Mouse (Mus musculus) T-helper 1 cell (primary cell): ENCODE results near the gene Foxf1.

Experiments used
- in situ Hi-C: fragments of 300-600 bp; cut with MboI, MseI; formaldehyde crosslinking; loops from one replicate; pipeline ENCODE4 v1.15.1; 2025; ENCODE audit warnings: high pct_unique_total_duplicates

The Foxf1 gene

GRCm38 (mm10) chr8:121128531-121129264 lies 44.5 kb downstream of the Foxf1 start:
- in situ Hi-C loops = no loop called here

GRCm38 (mm10) chr8:121129265-121129940 lies 45.2 kb downstream of the Foxf1 start:
- in situ Hi-C loops = no loop called here

GRCm38 (mm10) chr8:121130522-121130921 lies 46.3 kb downstream of the Foxf1 start:
- in situ Hi-C loops = no loop called here

- in situ Hi-C loops = no loop called here
Measured at GRCm38 (mm10) chr8:121132961-121133513, 48.9 kb downstream of the Foxf1 start.

GRCm38 (mm10) chr8:121134102-121134501 lies 49.9 kb downstream of the Foxf1 start:
- in situ Hi-C loops = no loop called here

GRCm38 (mm10) chr8:121134512-121134911 lies 50.3 kb downstream of the Foxf1 start:
- in situ Hi-C loops = no loop called here

- in situ Hi-C loops = no loop called here
Measured at GRCm38 (mm10) chr8:121136856-121137255, 52.7 kb downstream of the Foxf1 start.
